ENCODE assay signal across 8 mouse cellular contexts in the genomic region with DNA sequence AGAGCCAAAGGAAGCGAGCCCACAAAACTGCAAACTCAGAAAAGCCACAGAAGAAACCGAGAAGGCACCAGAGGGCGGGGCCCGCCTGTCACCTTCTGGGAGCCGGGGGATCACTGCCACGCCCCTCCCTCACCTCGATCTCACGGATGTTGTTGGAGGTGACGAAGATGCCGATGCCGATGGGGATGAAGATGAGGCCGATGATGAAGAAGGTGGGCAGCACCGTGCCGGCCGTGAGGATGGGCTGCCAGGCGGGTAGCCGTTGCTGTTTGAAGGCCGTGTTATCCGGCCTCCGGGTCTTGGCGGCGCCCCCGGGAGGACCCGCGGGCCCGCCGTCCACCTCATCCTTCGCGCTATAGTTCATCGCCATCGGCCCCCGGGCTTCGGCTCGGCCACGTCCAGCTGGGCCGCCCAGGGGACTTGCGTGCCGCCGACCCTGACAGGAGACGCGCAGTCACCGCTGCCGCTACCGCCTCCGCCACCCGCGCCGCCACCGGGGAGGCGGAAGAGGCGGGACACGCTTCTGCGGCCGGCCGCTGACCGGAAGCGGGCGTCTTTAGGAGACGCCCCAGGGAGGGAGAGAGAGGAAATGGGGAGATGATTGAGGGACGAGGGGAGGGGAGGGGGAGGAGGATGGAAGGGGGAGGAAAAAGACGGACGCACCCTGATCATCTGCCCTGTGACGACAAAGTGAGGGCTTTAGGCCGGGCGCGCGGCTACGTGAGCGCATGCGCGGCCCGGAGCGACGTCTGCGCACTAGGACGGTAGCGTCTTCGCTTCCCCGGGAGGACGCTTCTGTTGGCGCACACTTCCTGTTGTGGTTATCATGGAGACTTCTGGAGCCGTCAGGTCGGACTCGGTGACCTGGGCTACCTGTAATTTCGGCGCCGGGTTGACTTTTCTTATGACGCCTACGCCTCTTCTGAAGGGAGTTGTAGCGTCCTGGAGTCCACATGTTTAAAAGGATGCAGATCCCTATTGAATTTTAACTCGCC. TPM values are rescaled to one million over a fixed set of nuclear protein-coding genes. Genes with fewer than 3 reads are reported as not detected.
DNase-seq lines count a peak whose midpoint lies in the region; ATAC-seq lines count a peak whose summit lies in the region.

A gene (minus strand): TSS at position 667 of the 995 bp plus-strand sequence.

- peak within 1 kb of the TSS; percentile 80 for H3K4me3 ChIP-seq in hindbrain, embryonic 16.5 days (ENCODE audit: low read length)
- peak within 1 kb of the TSS; percentile 92 for H3K4me3 ChIP-seq in macrophage (ENCODE audit: inconsistent target)

- ATAC-seq in hindbrain, embryonic 16.5 days: peak; percentile 99

- no peaks in the 10 kb centered on the region for H3K9me3 ChIP-seq in hindbrain, embryonic 16.5 days (ENCODE audit: control insufficient read depth, low read length)

- no peaks in the 10 kb centered on the region for H3K27me3 ChIP-seq in hindbrain, embryonic 16.5 days (replicated peaks; ENCODE audit: control insufficient read depth, insufficient read depth, low read length)

- peak within 1 kb of the TSS; percentile 86 for H3K27ac ChIP-seq in hindbrain, embryonic 16.5 days (ENCODE audit: low read depth, low read length)
- peak within 1 kb of the TSS; percentile 63 for H3K27ac ChIP-seq in macrophage

- H3K36me3 ChIP-seq in hindbrain, embryonic 16.5 days (ENCODE audit: control insufficient read depth, insufficient read depth, low read length): no peaks in the 10 kb centered on the region
- H3K36me3 ChIP-seq in macrophage (ENCODE audit: inconsistent target): no peaks in the 10 kb centered on the region

- peaks cover 48% of the 10 kb centered on the region for H3K79me2 ChIP-seq in macrophage (ENCODE audit: inconsistent target)

- DNase-seq in WW6 (ENCODE audit: low read depth, low spot score): peak; percentile 90
- peak; percentile 87 to 93 for DNase-seq in cerebellum, postnatal 4 days (ENCODE audit: low spot score in 2 of 2)
- DNase-seq in gastrocnemius, adult 18-20 months (ENCODE audit: low spot score): peak; percentile 96
- peak; percentile 93 to 94 for DNase-seq in left cerebral cortex, adult 18-20 months (ENCODE audit: low spot score in 2 of 2)
- peak; percentile 96 for DNase-seq in right cerebral cortex, adult 18-20 months
- peak; percentile 75 for DNase-seq in urinary bladder, postnatal 10 days (ENCODE audit: low spot score)

- WGBS in hindbrain, embryonic 16.5 days: under 1% methylated on average over 82 of the region's 91 CpGs
- 1% methylated on average over 90 of the region's 91 CpGs for WGBS in macrophage (ENCODE audit: missing documents)

- H3K9ac ChIP-seq in hindbrain, embryonic 16.5 days (ENCODE audit: low read depth, low read length): peak within 1 kb of the TSS; percentile 86

- peak within 1 kb of the TSS; percentile 67 for H3K4me2 ChIP-seq in hindbrain, embryonic 16.5 days (ENCODE audit: low read length)

- peaks cover 14% of the 10 kb centered on the region for H3K4me1 ChIP-seq in hindbrain, embryonic 16.5 days (ENCODE audit: control insufficient read depth, insufficient read depth, low read depth, low read length)

RNA-seq across cellular contexts. Expression of the gene that starts here (rescaled TPM):
- total RNA-seq in gastrocnemius, adult 18-20 months (2021): 10 to 100 TPM; 61.5 to 68.8 TPM
- polyA plus RNA-seq in hindbrain, embryonic 16.5 days (2015; fragmentation: Nextera tagmentation; extraction: Ambion mirVana): 122 and 127 TPM in 2 replicates
- 100 to 1,000 TPM; 282 to 288 TPM for total RNA-seq in left cerebral cortex, adult 18-20 months (2021)
- 100 to 1,000 TPM in 3 of 26 experiments, 10 to 100 TPM in 23; 33.3 to 111 (median 78.8) TPM for total RNA-seq in macrophage (2018; cell fraction: chromatin; rRNA removed)
- 100 to 1,000 TPM in 12 of 26 experiments, 10 to 100 TPM in 14; 82.0 to 126 (median 99.6) TPM for total RNA-seq in macrophage (2018; cell fraction: cytosol; rRNA removed)
- total RNA-seq in macrophage (2018; cell fraction: nucleus; rRNA removed): 100 to 1,000 TPM in 22 of 26 experiments, 10 to 100 TPM in 4; 83.2 to 231 (median 146) TPM
- 90.8 to 105 TPM (median 97.6 TPM) in 3 replicates for polyA plus RNA-seq in macrophage (2018)

Comparison
In these comparisons a context has a peak if more than half of its experiments do, and no peak if none do; other contexts are left out.
1. Peak in every context shown above with its lines: DNase-seq, ATAC-seq, H3K4me3 ChIP-seq and H3K27ac ChIP-seq.
2. RNA of the gene that starts here (total RNA-seq): 282 to 288 TPM in left cerebral cortex, adult 18-20 months; 61.5 to 68.8 TPM in gastrocnemius, adult 18-20 months; every median in the first group is over 4 times any median in the second.